Mouse (Mus musculus) telencephalon, adult 2 months (tissue): ENCODE results near the gene Elovl3.
"Not testable (repeated sequence)": the region's sequence is repeated elsewhere in the genome, so short reads cannot be mapped to it uniquely, and the experiment has no call there.

Experiments
- DNase-seq: peaks from one replicate; pipeline ENCODE4 v3.0.0-alpha.2; 2011; ENCODE audit warnings: low read depth, low spot score

Elovl3 gene

GRCm38 (mm10) chr19:46135789-46136638 is 4.3 kb downstream of the Elovl3 start:
- DNase-seq, result no peak

GRCm38 (mm10) chr19:46136639-46137580 is 5.2 kb downstream of the Elovl3 start:
- no peak for DNase-seq

- no peak for DNase-seq
Measured at GRCm38 (mm10) chr19:46140324-46140723, 8.6 kb downstream of the Elovl3 start.

GRCm38 (mm10) chr19:46141091-46141490 is 9.4 kb downstream of the Elovl3 start:
- DNase-seq, result no peak

- DNase-seq, result no peak
Measured at GRCm38 (mm10) chr19:46147511-46148371, 16.0 kb downstream of the Elovl3 start, which contains the start of gene Pitx3. Gene Pitx3 (minus strand): TSS chr19:46148326.

GRCm38 (mm10) chr19:46148372-46148760 is 16.7 kb downstream of the Elovl3 start:
- DNase-seq, result no peak

- no peak for DNase-seq
Measured at GRCm38 (mm10) chr19:46149091-46149490, 17.4 kb downstream of the Elovl3 start.

GRCm38 (mm10) chr19:46152127-46152803 is 20.6 kb downstream of the Elovl3 start, which contains the start of gene Gbf1:
Gene Gbf1 (plus strand): TSS chr19:46152509.
- peak; percentile 100 for DNase-seq

- DNase-seq, result no peak
Measured at GRCm38 (mm10) chr19:46165950-46166349, 34.3 kb downstream of the Elovl3 start.

GRCm38 (mm10) chr19:46167169-46167568 is 35.5 kb downstream of the Elovl3 start:
- DNase-seq, result not testable (repeated sequence)

- no peak for DNase-seq
Measured at GRCm38 (mm10) chr19:46169396-46169795, 37.7 kb downstream of the Elovl3 start.

- DNase-seq, result no peak
Measured at GRCm38 (mm10) chr19:46169913-46170312, 38.2 kb downstream of the Elovl3 start.

- DNase-seq, result no peak
Measured at GRCm38 (mm10) chr19:46172541-46172940, 40.8 kb downstream of the Elovl3 start.

- no peak for DNase-seq
Measured at GRCm38 (mm10) chr19:46175173-46175572, 43.5 kb downstream of the Elovl3 start.

- DNase-seq, result no peak
Measured at GRCm38 (mm10) chr19:46177046-46177445, 45.3 kb downstream of the Elovl3 start.

- no peak for DNase-seq
Measured at GRCm38 (mm10) chr19:46180274-46180673, 48.6 kb downstream of the Elovl3 start.

- DNase-seq, result no peak
Measured at GRCm38 (mm10) chr19:46182241-46182640, 50.5 kb downstream of the Elovl3 start.
